In the genomic region with DNA sequence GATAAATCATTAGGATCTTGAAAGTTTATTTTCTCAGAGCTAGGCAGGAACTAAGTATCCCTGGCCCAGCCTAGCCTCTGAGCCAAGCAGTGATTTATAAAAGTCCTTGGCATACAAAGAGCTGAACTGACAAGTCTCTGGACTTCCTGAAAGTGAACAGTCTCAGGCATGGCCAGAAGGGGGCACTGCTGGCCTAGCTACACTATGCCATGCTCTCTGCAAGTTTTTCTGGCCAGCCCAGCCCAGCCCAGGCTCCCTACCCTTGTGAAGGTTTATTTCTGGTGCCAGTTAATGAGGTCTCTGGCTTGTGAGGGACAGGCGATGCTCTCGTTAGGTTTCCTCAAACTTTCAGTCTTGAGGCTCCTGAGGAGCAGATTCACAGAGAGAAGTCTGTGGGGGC, we compare ENCODE assay signal across 8 mouse cellular contexts.
DNase-seq lines count a peak whose midpoint lies in the region; ATAC-seq and TF ChIP-seq lines count a peak whose summit lies in the region.

No protein-coding gene starts in this region.

- no peak for TF ChIP-seq POLR2A in limb, embryonic 14.5 days (IDR thresholded peaks at IDR 0.05; ENCODE audit: borderline replicate concordance, extremely low read depth, insufficient read depth, insufficient read length)

- H3K9me3 ChIP-seq in embryonic facial prominence, embryonic 14.5 days (ENCODE audit: control insufficient read depth, low read length) = no peaks in the 10 kb centered on the region
- no peaks in the 10 kb centered on the region for H3K9me3 ChIP-seq in heart, embryonic 11.5 days (replicated peaks; ENCODE audit: control insufficient read depth, low read length)
- H3K9me3 ChIP-seq in kidney, embryonic 15.5 days (replicated peaks) = no peaks in the 10 kb centered on the region
- H3K9me3 ChIP-seq in limb, embryonic 14.5 days (ENCODE audit: control insufficient read depth, low read length) = no peaks in the 10 kb centered on the region
- no peaks in the 10 kb centered on the region for H3K9me3 ChIP-seq in neural tube, embryonic 11.5 days (ENCODE audit: control insufficient read depth, low read length)

- H3K36me3 ChIP-seq in embryonic facial prominence, embryonic 14.5 days (ENCODE audit: control insufficient read depth, insufficient read depth, low read length) = peaks cover 34% of the 10 kb centered on the region
- H3K36me3 ChIP-seq in heart, embryonic 11.5 days (ENCODE audit: control insufficient read depth, insufficient read depth, low read length) = peaks cover 8% of the 10 kb centered on the region; the same call in 1 of the 2 replicates
- peaks cover 36% of the 10 kb centered on the region for H3K36me3 ChIP-seq in kidney, embryonic 15.5 days
- H3K36me3 ChIP-seq in limb, embryonic 14.5 days (ENCODE audit: control insufficient read depth, insufficient read depth, low read length) = peaks cover 40% of the 10 kb centered on the region
- peaks cover 10% of the 10 kb centered on the region for H3K36me3 ChIP-seq in neural tube, embryonic 11.5 days (ENCODE audit: control insufficient read depth, insufficient read depth, low read length)

- H3K4me1 ChIP-seq in embryonic facial prominence, embryonic 14.5 days (ENCODE audit: control insufficient read depth, insufficient read depth, low read length) = peaks cover 25% of the 10 kb centered on the region
- peaks cover 42% of the 10 kb centered on the region for H3K4me1 ChIP-seq in heart, embryonic 11.5 days (ENCODE audit: control insufficient read depth, insufficient read depth, low read length)
- H3K4me1 ChIP-seq in kidney, embryonic 15.5 days = peaks cover 73% of the 10 kb centered on the region
- peaks cover 27% of the 10 kb centered on the region for H3K4me1 ChIP-seq in limb, embryonic 14.5 days (ENCODE audit: control insufficient read depth, insufficient read depth, low read length)
- H3K4me1 ChIP-seq in neural tube, embryonic 11.5 days (ENCODE audit: control insufficient read depth, insufficient read depth, low read length) = peaks cover 25% of the 10 kb centered on the region; the same call in 1 of the 2 replicates

- H3K27me3 ChIP-seq in embryonic facial prominence, embryonic 14.5 days (replicated peaks; ENCODE audit: control insufficient read depth, insufficient read depth, low read length) = no peaks in the 10 kb centered on the region
- peaks cover 22% of the 10 kb centered on the region for H3K27me3 ChIP-seq in heart, embryonic 11.5 days (ENCODE audit: control insufficient read depth, insufficient read depth, low read length)
- H3K27me3 ChIP-seq in kidney, embryonic 15.5 days = no peaks in the 10 kb centered on the region
- H3K27me3 ChIP-seq in limb, embryonic 14.5 days (ENCODE audit: control insufficient read depth, insufficient read depth, low read length) = no peaks in the 10 kb centered on the region
- H3K27me3 ChIP-seq in neural tube, embryonic 11.5 days (ENCODE audit: control insufficient read depth, insufficient read depth, low read length) = no peaks in the 10 kb centered on the region

- H3K9ac ChIP-seq in embryonic facial prominence, embryonic 14.5 days (ENCODE audit: low read depth, low read length) = no peak overlapping the region
- H3K9ac ChIP-seq in heart, embryonic 11.5 days (ENCODE audit: low read depth, low read length) = 0 out of 2 replicates have a peak overlapping the region, but pooled peaks have one; percentile 5
- no peak overlapping the region for H3K9ac ChIP-seq in kidney, embryonic 15.5 days
- H3K9ac ChIP-seq in limb, embryonic 14.5 days (ENCODE audit: low read depth, low read length, severe bottlenecking) = no peak overlapping the region
- no peak overlapping the region for H3K9ac ChIP-seq in neural tube, embryonic 11.5 days (ENCODE audit: low read length)

- DNase-seq in B cell, adult 2 months = peak; percentile 80 to 82
- peak; percentile 76 for DNase-seq in adrenal gland, postnatal 4 days (ENCODE audit: low spot score in 2 of 2)
- DNase-seq in embryonic facial prominence, embryonic 14.5 days (ENCODE audit: low spot score) = peak; percentile 92
- peak; percentile 93 for DNase-seq in limb, embryonic 14.5 days (ENCODE audit: low spot score)
- DNase-seq in neural tube, embryonic 11.5 days (ENCODE audit: low spot score) = peak; percentile 83
- peak; percentile 72 for DNase-seq in telencephalon, adult 2 months (ENCODE audit: low read depth, low spot score)

- WGBS in embryonic facial prominence, embryonic 14.5 days = 15% methylated on average over 2 of the region's 2 CpGs
- whole genome bisulfite sequencing in heart, embryonic 11.5 days (ENCODE audit: insufficient replicate concordance) = 15% methylated on average over 2 of the region's 2 CpGs
- 20% methylated on average over 2 of the region's 2 CpGs for WGBS in kidney, embryonic 15.5 days
- WGBS in limb, embryonic 14.5 days = 3% methylated on average over 2 of the region's 2 CpGs
- WGBS in neural tube, embryonic 11.5 days = 29% methylated on average over 2 of the region's 2 CpGs

- H3K4me3 ChIP-seq in embryonic facial prominence, embryonic 14.5 days (ENCODE audit: low read depth, low read length) = no peak overlapping the region
- H3K4me3 ChIP-seq in heart, embryonic 11.5 days (ENCODE audit: low read depth, low read length) = no peak overlapping the region
- no peak overlapping the region for H3K4me3 ChIP-seq in kidney, embryonic 15.5 days (replicated peaks)
- no peak overlapping the region for H3K4me3 ChIP-seq in limb, embryonic 14.5 days (replicated peaks; ENCODE audit: low read length)
- H3K4me3 ChIP-seq in neural tube, embryonic 11.5 days (ENCODE audit: low read depth, low read length) = no peak overlapping the region

- H3K27ac ChIP-seq in embryonic facial prominence, embryonic 14.5 days (replicated peaks; ENCODE audit: low read depth, low read length) = peak overlapping the region; percentile 84; the same call in 1 of the 2 replicates
- H3K27ac ChIP-seq in heart, embryonic 11.5 days (ENCODE audit: low read depth, low read length) = 0 out of 2 replicates have a peak overlapping the region, but pooled peaks have one; percentile 46
- peak overlapping the region; percentile 52 for H3K27ac ChIP-seq in kidney, embryonic 15.5 days
- no peak overlapping the region for H3K27ac ChIP-seq in limb, embryonic 14.5 days (replicated peaks; ENCODE audit: low read depth, low read length)
- no peak overlapping the region for H3K27ac ChIP-seq in neural tube, embryonic 11.5 days (ENCODE audit: low read depth, low read length)

- no peak overlapping the region for H3K4me2 ChIP-seq in embryonic facial prominence, embryonic 14.5 days (ENCODE audit: low read depth, low read length)
- H3K4me2 ChIP-seq in heart, embryonic 11.5 days = no peak overlapping the region; the same call in 1 of the 2 replicates
- H3K4me2 ChIP-seq in kidney, embryonic 15.5 days = no peak overlapping the region
- H3K4me2 ChIP-seq in limb, embryonic 14.5 days (replicated peaks; ENCODE audit: low read depth, low read length, severe bottlenecking) = no peak overlapping the region
- H3K4me2 ChIP-seq in neural tube, embryonic 11.5 days (ENCODE audit: low read depth) = no peak overlapping the region

- ATAC-seq in embryonic facial prominence, embryonic 14.5 days (ENCODE audit: low read depth) = peak; percentile 58
- ATAC-seq in heart, embryonic 11.5 days (replicated peaks; ENCODE audit: insufficient number of reproducible peaks, low FRiP score, low TSS enrichment) = 0 out of 2 replicates have a peak, but pooled peaks have one; percentile 8
- ATAC-seq in kidney, embryonic 15.5 days (replicated peaks; ENCODE audit: low FRiP score) = no peak; the same call in 1 of the 2 replicates
- peak; percentile 72 for ATAC-seq in limb, embryonic 14.5 days (ENCODE audit: low FRiP score, low read depth)
- ATAC-seq in neural tube, embryonic 11.5 days (ENCODE audit: insufficient read depth, low FRiP score, low TSS enrichment) = no peak; the same call in 1 of the 2 replicates

Comparison
In these comparisons a context has a peak if more than half of its experiments do, and no peak if none do; other contexts are left out.
1. ATAC-seq: peak in embryonic facial prominence, embryonic 14.5 days (single experiment), heart, embryonic 11.5 days (single experiment) and limb, embryonic 14.5 days (single experiment); none in kidney, embryonic 15.5 days (single experiment) and neural tube, embryonic 11.5 days (single experiment).
2. H3K27ac ChIP-seq: peak in embryonic facial prominence, embryonic 14.5 days (single experiment), heart, embryonic 11.5 days (single experiment) and kidney, embryonic 15.5 days (single experiment); none in limb, embryonic 14.5 days (single experiment) and neural tube, embryonic 11.5 days (single experiment).
3. Peak in every context shown above with its lines, with median percentiles within 50 percentile points of each other: DNase-seq.